Mouse (Mus musculus) testis, postnatal 14 days (tissue): ENCODE measurements at regions not wholly inside any gene's neighbourhood (a gene's known extent, or its start where the extent isn't known, plus 50 kb on each side); places are given as distances from the start of the nearest gene placed in this dataset.

Experiments used
- DNase-seq: peaks from one replicate; pipeline ENCODE4 v3.0.0; 2021; ENCODE audit warnings: low spot score

DNA sequence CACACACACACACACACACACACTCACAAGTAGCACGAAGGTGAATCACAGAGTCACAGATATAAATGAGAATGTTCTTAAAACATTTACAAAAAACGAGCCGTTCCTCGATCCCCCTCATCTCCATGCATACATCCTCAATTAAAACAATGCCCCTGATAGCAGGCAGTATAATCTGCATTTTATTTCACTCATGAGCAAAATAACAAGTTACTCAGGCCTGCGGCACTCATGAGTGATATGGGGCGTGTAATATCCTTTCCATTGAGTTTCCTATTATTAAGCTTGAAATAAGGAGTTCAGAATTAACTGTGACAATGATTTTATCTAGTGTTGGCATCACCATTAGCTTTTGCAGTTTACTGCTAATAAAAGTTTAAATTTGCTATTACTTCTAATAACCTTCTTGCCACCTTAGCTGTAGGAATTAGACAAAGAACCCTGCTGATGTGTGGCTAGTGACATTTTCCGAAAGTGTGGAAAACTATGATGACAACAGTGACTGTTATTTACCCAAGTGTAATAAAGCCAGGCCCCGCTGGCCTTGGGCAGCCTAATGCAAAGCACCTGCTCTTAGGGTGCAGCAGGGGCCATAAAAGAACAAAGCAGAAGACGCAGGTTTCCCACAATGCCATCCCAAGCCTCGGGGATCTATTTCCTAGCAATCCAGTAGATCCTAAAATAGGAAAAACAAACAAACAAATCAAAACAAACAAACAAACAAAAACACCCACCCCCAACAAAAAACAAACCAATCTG, 592.0 kb downstream of the Ttll7 start:
- DNase-seq = no peak

- no peak for DNase-seq
Observed at GRCm38 (mm10) chr3:147445066-147445844, 593.1 kb downstream of the Ttll7 start.

DNA sequence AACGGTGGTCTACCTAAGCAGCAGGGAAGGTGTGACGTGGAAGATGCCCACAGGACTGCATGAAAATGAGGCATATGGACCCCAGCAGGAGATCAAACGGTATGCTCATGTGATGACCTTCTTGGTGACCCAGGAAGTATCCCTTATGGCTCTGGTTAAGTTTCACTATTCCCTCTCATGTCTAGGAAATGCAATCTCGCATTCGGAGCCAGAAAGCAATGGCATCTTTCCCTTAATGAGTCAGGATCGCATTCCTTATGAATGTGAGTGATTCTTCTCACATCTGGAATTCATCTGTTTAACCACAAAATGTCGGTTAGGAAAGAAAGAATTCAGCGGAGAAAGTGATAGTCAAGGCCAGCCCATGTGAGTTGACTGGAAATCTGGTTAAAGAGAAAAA, 593.7 kb downstream of the Ttll7 start:
- no peak for DNase-seq

DNA sequence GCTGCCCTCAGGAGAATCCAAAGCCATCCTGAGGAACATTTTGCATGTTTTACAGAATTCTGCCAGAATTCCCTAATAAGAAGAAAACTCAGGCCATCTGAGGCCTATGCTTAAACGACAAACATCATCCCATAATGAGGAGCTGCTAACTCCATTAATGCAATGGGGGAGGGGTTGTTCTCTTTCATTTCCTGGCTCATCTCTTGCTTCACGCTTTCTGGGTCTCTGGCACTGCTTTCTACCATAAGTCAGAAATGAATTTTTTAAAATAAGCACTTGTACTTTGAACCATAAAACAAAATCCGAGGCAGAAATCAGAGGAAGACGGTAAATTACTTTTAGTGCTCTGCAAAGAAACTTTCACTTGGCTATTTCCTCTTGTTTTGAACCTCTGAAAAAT, 600.0 kb downstream of the Ttll7 start:
- DNase-seq = no peak

- no peak for DNase-seq
Observed at GRCm38 (mm10) chr3:147455383-147455782, 603.2 kb downstream of the Ttll7 start.

DNA sequence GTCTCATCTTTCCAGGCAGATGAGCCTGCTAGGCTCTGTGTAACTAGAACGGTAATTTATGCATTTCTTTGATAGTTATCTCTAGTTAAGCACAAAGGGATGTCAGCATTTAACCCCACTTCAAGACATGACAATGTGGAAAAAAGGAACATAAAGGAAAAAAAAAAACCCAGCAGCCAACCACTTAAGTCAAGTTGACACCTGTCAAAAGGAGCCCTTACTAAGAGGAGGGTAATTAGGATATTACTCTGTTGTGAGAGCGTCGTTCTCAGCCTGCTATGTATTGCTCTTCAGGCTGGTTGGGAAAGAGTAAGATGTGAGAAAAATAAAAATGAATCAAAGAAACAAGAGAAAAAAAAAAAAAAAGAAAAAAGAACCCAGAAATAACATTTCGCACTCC, 604.1 kb downstream of the Ttll7 start:
- DNase-seq = no peak

DNA sequence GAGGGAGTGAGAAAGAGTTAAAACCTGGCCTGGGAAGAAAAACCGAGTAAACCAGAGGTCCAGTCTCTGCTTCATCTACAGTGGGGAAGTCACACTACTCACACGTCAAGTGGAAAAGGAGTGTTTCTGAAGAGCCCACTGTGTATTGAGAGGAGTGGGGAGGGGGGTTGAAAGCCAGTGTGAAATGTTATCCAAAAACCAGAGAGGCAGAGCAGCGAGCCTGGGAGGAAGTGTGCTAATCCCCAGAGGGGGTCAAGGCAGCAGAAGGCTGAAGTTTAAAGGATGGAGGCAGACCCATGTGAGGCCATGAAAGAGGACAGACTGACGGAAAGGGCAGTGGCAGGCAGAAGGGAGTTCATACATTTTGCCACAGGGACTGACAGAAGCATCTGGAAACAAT, 605.9 kb downstream of the Ttll7 start:
- DNase-seq = no peak

GRCm38 (mm10) chr3:147479890-147480289, 627.7 kb downstream of the Ttll7 start:
- no peak for DNase-seq
